Mouse (Mus musculus) frontal cortex, adult (tissue): Measurements from ENCODE around the gene Zfp575.
"Not testable (repeated sequence)": the region's sequence is repeated elsewhere in the genome, so short reads cannot be mapped to it uniquely, and the experiment has no call there.

ENCODE experiments used
- ATAC-seq: cut with Nextera tagmentation; 2 replicates; pipeline ENCODE4 v1.9.2; 2017; ENCODE audit warnings: mild to moderate bottlenecking, moderate library complexity, mixed read lengths; ENCODE audit not compliant: low TSS enrichment

Gene Zfp575

DNA sequence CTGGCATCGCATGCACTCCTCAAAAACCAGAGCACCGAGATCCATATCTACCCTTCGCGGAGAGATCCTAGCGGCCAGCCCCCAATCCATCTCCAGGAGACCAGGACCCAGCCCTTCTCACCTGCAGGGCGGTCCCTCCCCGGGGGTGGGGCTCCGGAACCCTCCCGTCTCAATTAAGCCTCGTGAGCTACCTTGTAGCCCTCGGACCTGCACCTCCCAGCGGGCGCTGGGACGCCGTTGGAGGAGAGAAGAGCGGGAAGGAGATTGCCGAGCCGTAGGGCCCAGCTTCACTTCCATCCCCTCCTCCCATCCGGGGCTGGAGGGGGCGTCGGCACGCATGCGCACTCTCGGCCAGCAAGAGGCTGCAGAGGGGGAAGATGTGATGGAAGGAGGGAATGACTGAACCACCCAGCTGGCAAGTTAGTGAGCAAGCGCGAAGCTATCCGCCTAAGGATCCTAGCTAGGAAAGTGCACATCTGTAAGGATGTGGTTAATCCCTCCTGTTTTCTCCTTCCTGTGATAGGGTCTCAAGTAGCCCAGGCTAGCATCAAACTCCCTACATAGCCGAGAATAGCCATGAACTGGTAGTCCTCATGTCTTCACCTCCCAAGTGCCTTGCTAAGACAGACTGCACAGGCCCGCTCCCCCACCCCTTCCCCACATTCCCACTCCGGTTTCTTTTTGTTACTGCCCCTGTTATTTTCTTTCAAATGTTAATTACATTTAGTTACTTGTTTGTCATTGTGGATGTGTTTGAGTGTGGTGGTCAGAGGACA lies at the start of gene Zfp575, which contains the start of gene Ethe1:
Gene Zfp575, minus strand, starts transcription at position 312 of the 776 bp plus-strand sequence.
Gene Ethe1, plus strand, starts transcription at position 214 of the 776 bp plus-strand sequence.
- peak; percentile 92 for ATAC-seq

DNA sequence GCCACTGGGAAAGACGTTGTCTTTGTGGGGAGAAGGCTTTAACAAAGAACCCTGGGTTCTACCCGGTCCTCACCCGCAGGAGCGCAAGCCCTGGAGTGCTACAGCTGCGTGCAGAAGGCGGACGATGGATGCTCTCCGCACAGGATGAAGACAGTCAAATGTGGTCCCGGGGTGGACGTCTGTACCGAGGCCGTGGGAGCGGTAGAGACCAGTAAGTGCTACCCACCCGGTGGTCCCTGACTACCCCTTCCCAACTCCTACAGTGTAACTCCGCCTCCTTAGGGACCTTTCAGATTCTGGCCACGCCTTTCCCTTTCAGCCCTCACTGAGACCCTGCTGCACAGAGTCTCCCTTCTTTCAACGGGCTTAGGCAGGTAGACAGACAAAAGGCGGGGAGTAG lies 49.6 kb upstream of the Zfp575 start:
- no peak for ATAC-seq

DNA sequence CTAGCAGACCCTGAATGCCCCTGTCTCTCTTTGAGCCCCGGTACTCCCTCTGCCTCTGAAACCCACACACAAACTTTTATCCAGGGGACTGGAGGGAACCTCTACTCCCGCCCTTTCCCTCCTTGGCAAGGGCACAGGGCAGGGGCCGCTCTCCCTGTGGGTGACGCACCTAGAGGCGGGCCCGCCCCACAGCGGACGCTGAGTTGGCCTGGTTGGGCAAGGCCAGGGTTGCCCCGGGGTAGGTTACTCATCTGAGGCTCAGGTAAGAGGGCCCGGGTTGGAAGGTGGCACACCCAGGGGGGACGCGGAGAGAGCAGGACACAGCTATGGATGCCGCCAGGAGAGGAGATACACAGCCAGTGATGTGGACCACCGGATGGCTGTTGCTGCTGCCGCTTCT lies 48.8 kb upstream of the Zfp575 start, which contains the start of gene Lypd3:
Gene Lypd3, plus strand, starts transcription at position 287 of the 400 bp plus-strand sequence.
- ATAC-seq: no peak

DNA sequence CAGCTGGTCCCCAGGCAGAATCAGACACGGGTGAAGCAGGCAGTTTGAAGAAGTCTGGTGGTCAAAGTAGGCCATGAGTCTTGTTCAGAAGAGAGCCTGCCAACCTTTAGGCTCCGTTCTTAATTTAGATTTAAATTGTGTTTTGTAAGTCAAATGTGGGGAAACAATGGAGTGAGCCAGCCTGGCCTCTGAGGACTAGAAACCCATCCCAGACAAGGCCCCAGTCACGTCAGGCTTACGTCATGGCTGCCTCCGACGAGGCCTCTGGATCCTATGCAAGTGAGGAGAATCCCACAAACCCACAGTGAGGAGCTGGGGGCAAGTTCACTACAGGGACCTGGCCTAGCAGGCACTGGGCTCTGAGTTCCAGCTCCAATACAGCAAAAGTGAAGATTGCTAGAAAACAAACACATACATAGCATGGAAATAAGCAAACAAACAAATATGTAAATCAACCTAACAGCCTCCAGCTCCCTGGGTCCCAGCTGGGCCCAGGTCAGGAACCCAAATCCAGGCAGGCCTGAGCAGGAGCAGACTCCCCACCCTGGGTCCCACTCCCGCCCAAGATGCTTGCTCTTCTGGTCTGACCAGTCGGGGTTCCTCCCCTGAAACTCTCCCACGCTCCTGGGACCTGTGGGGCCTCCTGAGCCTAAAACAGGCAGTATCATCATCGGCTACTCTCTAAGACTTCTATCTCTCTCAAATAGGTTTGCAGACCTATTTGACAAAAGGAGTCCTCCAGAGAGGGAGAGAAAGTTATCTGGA lies 42.9 kb upstream of the Zfp575 start:
- no peak for ATAC-seq

DNA sequence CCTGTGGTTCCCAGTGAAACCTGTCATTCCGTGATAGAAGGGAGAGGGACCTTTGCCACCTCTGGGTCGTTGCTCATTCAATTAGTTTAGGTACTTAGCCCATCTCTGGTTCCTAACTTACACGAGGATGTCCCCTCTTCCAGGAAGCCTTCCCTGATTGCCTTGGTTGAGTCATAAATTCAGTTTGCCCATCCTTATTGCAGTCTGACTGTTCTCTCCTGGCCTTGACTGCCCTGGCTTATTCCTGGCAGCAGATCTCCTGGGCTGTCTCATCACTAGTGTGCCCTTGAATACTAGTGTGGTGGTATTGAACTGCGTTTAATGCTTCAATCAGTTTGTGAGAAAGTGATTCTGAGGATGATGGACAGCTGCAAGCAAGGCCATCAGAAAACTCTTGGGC lies 42.2 kb upstream of the Zfp575 start:
- no peak for ATAC-seq

DNA sequence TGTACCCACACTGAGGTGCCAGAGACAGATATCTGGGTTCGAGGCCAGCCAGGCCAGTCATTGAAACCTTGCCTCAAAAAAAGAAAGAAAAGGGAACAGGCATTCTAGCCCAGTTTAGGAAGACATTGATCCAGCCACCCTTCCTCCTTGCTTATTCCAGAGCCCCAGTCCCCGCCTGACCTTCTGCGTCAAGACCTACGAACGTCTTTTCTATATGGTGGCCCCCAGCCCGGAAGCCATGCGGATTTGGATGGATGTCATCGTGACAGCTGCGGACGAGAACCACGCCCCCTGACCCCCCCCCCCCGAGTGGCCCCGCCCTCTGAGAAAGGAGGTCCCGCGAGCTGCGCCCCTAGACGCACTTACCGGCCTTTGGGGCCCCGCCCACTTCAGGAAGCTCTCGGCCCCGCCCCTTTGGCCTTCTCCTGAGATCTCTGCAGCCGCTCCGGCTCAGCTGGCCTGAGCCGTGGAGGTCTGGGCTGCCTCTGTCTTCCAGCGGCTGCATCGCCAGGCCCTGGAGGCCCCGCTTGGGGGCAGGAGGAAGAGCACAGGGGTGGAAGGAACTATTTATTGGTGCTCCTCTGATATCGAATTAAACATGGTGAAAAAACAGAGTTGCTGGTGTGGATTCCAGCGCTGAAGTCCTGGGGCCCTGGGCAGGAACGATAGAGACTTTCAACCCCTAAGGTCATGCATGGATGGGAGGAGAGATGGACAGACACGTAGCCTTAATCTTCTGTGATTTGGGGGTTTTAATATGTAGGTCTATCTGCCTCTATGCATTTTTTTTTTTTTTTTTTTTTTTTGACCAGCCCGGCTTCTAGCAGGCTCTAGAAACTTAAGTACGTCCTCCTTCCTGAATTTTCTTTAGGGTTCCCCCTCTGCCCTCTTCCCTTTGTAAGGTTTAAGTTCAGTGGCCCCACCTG lies 41.5 kb upstream of the Zfp575 start:
- no peak for ATAC-seq

DNA sequence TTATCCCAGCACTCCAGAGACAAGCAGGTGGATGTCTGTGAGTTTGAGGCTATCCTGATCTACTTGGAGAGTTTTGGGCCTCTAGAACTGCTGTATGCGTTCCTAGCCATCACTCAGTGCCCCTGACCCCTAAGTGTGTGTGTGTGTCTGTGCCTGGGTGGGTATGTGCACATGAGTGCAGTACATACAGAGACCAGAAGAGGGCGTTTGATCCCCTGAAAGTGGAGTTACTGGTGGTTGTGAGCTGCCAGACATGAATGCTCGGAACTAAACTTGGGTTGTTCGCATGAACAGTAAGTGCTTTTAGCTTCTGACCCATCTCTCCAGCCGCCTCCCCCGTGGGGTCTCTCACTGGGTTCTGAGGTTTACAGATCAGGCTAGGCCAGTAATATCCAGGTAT lies 35.5 kb upstream of the Zfp575 start:
- no peak for ATAC-seq

DNA sequence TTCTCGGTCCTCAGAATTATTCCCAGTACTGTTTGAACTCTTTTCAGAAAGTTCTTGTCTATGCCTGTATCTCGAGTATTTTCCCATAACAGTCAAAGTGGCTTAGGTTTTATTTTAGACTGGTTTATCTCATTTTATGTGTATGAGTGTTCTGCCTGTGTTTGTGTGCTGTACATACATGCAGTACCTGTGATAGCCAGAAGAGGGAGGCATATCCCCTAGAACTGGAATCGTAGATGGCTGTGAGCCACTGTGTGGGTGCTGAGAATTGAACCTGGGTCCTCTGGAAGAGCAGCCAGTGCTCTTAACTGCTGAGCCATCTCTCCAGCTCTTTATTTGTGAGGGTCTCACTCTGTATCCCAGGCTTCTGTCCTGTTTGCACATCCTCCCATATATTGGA lies 33.8 kb upstream of the Zfp575 start:
- ATAC-seq: no peak

DNA sequence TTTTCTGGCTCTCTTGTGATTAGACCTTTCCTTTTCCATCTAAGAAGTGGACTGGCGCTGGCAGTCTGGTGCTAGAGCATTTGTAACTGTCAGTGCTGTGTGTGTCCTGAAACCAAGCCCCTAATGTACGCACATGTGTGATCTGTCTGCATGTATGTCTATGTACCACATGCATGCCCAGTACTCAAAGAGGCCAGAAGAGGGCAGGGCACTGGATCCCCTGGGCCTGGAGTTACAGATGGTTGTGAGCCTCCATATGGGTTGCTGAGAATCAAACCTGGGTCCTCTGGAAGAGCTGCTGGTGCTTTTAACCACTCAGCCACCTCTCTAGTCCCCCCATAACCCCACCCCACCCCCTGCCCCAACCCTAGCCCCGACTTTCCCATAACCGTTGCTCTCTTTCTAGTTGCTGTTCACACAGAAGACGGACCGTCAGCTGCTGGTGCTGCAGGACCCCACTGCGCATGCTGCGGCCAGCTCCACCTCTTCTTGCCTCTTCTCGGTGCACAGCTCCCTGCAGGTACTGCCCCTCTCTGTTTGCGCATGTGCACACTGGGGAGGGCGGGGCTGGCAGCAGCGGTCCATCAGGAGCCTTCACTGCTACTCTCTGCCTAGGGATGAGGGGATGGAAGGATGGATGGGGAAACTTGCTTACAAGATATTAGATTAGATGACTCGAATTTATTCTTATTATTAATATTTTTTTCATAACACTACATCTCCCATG lies 32.4 kb upstream of the Zfp575 start:
- ATAC-seq: no peak

DNA sequence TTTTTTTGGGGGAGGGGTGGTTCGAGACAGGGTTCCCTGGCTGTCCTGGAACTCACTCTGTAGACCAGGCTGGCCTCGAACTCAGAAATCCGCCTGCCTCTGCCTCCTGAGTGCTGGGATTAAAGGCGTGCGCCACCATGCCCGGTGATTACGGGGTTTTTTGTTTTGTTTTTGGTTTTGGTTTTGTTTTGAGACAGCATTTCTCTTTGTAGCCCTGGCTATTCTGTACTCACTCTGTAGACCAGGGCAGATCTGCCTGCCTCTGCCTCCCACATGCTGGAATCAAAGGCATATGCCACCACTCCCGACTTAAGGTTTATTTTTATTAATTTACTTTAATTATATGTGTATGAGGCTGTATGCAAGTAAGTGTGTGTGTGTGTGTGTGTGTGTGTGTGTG lies 30.9 kb upstream of the Zfp575 start:
- ATAC-seq: not testable (repeated sequence)

DNA sequence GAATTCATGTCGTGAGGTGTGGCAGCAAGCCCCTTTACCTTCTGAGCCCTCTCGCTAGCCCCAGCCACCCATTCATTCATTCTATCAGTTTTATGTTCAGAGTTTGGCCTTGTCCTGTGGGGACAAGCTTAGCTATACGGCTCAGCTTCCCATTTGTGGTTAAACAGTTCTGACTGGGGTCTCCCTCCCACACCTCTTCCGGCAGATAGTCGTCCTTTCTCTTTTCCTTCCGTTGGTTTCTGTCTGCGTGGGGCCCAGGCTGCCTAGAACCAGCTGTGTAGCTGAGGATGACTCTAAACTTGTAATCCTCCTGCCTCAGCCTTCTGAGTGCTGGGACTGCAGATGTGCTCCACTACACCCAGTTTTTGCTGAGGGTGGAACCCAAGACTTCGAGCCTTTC lies 30.3 kb upstream of the Zfp575 start:
- no peak for ATAC-seq

DNA sequence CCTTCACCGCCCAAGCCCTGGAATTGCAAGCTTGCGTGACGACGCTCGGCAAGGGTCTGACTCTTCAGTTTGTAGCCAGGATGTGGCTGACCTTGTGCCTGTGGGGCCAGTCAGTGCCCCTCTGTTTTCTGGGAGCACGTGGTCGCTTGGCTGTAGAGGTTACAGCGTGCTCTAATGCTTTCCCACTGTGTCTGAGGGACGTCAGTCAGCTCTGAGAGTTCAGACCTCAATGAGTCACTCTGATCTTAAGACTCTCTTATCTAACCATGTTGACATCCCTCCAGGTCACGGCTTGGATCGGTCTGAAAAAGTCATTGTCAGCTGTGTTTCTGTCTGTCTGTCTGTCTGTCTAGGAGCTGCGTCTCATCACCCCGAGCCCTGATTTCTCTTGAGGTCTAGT lies 27.4 kb upstream of the Zfp575 start:
- no peak for ATAC-seq

DNA sequence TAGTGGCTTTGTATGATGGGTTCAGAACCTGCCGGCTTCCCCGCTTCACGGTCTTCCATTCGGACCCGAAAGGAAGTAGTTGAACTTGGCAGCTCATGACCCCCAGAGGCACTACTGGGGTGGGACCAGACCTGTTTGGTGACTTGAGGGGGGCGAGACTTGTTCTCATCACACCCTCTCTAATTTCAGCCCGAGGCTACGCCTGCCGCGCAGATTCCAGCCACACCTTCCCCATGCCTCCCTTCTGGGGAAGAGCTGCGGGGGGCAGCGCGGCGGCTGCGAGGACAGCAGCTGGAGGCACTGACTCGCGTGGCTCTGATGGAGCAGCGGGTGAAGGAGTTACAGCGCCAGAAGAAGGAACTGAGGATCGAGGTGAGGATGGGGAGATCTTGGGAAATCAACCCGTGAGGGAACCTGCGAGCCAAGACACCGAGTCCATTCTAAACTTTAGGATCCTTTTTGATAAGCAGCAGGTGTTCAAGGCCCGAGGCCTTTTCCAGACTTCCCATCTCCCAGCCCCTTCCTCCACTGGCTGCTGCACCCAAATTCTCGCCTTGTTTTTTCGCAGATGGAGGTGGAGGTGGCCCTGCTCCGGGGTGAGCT lies 25.0 kb upstream of the Zfp575 start:
- ATAC-seq: no peak

DNA sequence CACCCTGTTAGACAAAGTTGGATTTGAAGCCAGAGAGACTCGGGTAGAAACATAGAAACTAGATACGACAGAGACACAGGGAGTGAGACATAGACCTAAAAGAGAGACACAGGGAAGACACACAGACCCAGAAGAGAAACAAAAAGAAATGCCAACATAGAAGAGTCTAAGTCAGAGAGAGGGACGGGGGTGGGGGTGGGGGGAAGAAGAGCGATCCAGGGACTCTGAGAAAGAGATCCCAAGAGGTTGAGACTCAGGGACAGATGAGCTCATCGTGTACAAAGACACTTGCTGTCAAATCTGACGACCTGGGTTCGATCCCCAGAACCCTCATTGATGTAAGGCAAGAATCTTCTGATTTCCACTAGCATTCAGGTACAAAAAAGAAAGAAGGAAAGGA lies 24.3 kb upstream of the Zfp575 start:
- no peak for ATAC-seq

DNA sequence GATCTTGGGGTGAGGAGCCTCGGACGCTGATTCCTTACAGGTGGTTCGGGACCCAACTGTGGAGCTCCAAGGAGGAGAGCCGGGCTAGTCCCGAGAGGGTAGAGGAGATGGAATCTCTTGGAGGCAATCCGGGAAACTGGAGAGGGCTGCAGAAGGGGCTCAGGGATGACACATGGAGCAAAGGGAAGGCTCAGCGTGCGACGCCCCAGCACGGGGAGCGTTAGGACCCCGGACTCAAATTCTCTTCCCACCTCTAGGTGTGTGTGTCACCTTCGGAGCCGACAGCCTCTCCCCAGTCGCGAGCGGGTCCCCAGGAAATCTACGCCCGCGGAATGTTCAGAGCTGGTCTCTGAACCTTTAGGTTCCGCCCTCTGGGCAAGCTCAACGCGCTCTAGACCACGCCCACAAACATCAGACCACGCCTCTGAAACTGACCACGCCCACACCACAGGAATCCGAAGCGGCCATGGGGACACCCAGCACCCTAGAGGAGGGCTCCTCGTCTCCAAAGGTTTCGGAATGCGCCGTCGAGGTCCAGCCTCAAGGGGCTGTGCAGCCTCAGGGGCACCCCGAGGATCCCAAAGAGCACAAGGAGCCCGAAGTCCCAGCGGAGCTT lies 23.5 kb upstream of the Zfp575 start:
- no peak for ATAC-seq

DNA sequence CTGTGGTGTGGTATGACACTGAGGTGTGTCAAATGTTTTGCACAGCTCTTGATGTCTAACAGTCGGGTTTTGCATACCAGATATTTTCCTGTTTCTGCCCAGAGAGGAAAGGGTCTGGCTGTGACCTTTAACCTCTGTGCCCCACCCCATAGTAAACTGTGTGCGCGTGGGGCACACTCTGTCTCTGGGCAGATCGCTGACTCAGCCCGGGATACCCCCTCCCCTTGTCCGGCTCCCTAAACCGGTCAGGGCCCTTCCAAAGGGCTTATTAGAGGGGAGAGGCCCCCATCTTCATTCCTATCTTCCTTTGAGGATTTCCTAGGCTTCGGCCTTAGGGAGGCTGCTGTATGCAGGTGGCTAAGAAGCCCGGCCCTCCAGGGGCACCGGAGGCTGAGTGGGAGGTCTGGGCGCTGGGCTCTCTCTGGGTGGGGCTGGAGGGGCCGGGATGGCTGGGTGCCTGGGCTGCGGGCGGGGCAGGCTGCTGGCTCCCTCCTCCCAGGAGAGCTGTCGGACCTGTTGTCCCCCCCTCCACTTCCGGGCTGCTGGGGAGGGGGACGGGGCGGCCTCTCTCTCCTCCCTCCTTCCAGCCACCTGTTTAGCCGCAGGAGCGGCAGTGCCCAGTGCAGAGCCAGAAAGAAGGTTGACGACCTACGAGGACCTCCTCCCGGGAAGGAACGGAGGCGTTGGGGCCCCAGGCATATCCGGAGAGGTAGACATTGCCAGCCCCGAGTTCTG lies 22.9 kb upstream of the Zfp575 start, which contains the start of gene Phldb3:
Gene Phldb3, plus strand, starts transcription at position 620 of the 735 bp plus-strand sequence.
- no peak for ATAC-seq

DNA sequence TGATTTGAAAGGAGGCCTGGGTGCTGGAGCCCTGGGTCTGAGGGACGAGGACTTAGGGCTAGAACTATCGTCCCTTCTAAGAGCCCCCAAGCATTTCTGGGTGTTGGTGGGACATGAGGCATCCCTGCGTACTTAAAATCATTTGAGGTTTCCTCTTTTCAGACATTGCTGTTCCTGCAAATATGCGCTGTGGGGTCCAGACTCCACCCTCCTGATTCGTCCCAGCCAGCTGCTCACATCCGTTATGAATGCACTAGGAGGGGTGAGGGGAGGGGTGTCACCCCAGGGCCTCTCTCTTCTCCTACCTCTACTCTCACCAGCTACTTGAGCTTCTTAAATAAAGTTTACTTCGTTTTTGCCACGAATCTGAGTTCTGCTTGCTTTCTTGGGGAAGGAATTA lies 21.1 kb upstream of the Zfp575 start:
- no peak for ATAC-seq

DNA sequence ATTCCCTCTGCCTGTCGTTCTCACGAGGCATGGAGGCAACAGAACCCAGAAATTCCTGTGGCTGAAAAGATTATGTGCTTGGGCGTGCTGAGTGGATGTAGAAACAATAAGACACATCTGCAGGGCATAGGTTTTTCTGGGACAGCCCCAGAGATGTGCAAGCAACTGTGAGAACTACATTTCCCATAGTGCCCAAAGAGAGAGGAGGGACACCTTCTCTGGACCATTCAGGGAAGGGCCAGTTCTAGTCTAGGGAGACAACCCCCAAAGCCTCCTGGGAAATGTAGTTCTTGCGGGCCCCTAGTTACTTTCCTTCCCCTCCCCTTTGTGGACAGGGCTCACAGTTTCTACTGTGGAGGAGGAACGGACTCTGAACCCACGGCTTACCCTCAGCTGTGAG lies 20.6 kb upstream of the Zfp575 start:
- ATAC-seq: peak; percentile 92

DNA sequence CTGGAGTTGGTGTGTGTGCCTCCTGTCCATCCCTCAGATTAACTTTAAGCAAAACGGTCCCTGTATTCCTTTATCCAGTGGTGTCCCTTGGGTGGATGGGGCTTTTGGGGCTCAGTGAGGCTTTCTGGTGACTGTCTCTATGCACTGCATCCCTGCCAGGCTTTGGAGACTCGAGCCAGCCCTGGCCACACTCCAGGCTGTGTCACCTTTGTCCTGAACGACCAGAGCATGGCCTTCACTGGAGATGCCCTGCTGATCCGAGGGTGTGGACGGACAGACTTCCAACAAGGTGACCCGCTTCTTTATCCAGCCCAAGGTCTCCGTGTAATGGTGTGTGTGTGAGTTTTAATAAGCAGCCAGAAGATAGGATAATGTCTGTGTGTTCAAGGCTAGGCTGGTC lies 18.6 kb upstream of the Zfp575 start:
- no peak for ATAC-seq

DNA sequence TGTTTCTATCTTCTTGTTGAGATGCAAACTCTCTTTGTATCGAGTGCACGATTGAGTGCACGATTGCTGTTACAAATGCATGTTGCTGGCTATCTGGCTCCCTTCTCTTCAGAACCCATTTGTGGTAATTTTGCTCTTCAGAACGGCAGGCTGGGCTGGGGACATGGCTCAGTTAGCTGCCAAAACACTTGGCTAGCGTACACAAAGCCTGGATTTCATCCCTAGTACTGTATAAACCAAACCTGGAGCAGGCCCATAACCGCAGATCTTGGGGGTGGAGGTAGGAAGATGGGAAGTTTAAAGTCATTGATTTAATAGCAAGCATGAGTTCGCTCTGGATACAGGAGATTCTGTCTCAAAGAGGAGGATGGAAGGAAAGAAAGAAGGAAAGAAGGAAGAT lies 18.1 kb upstream of the Zfp575 start:
- no peak for ATAC-seq
